Mouse (Mus musculus): Measurements from ENCODE around the gene Ccn2. TPM values are rescaled to one million over a fixed set of nuclear protein-coding genes. Genes with fewer than 3 reads are reported as not detected.
"Not testable (repeated sequence)": the region's sequence is repeated elsewhere in the genome, so short reads cannot be mapped to it uniquely, and the experiment has no call there.

Ccn2 gene
- polyA plus RNA-seq, 1 experiment from 2014 or later = 15.6 TPM

DNA sequence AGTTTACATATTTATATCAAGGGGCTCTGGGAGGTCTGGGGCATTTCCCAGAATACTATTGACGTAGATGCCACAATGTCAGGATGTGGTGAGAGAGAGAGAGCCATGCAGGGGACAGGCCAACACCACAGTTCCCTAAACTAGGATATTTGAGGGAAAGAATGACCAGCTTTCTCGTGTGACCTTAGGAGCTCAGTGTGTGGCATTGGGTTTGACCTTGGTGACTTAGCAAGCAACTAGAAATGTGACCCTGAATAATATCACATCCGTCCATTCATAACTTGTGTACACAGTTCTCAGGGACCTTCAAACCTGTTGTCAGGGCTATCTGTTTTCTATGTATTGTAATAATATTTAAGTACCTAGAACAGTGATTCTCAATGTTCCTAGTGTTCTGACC lies 13.9 kb downstream of the Ccn2 start:
- no peak for ATAC-seq (ENCODE audit: insufficient read depth, low FRiP score, low read depth)
- H3K9me3 ChIP-seq = no peaks in the 10 kb centered on the region
- no peaks in the 10 kb centered on the region for H3K27me3 ChIP-seq (replicated peaks)
- no peak overlapping the region for H3K9ac ChIP-seq
- no peaks in the 10 kb centered on the region for H3K4me1 ChIP-seq
- no peak overlapping the region for H3K4me3 ChIP-seq (replicated peaks)
- H3K36me3 ChIP-seq = no peaks in the 10 kb centered on the region
- WGBS = 79% methylated on average over 3 of the region's 3 CpGs
- no peak overlapping the region for H3K27ac ChIP-seq
- no peak overlapping the region for H3K4me2 ChIP-seq

GRCm38 (mm10) chr10:24609766-24610165 lies 14.5 kb downstream of the Ccn2 start:
- ATAC-seq (ENCODE audit: insufficient read depth, low FRiP score, low read depth) = no peak

GRCm38 (mm10) chr10:24614726-24615125 lies 19.5 kb downstream of the Ccn2 start:
- 82% methylated on average over 4 of the region's 4 CpGs for WGBS
- Histone ChIP-seq H3K9me3 (no peaks in the 10 kb centered on the region), H3K27me3 (replicated peaks) (no peaks in the 10 kb centered on the region), H3K27ac (no peak overlapping the region), H3K36me3 (no peaks in the 10 kb centered on the region), H3K9ac (no peak overlapping the region), H3K4me1 (no peaks in the 10 kb centered on the region), H3K4me3 (replicated peaks) (no peak overlapping the region), H3K4me2 (no peak overlapping the region)
- ATAC-seq (ENCODE audit: insufficient read depth, low FRiP score, low read depth) = no peak

More at GRCm38 (mm10) chr10:24609766-24610165, 14.5 kb downstream of the Ccn2 start:
- H3K27ac ChIP-seq = no peak overlapping the region
- WGBS = 77% methylated on average over 9 of the region's 9 CpGs
- H3K4me3 ChIP-seq (replicated peaks) = no peak overlapping the region
- no peaks in the 10 kb centered on the region for H3K9me3 ChIP-seq
- no peak overlapping the region for H3K9ac ChIP-seq
- no peaks in the 10 kb centered on the region for H3K36me3 ChIP-seq
- no peaks in the 10 kb centered on the region for H3K27me3 ChIP-seq (replicated peaks)
- H3K4me2 ChIP-seq = no peak overlapping the region
- H3K4me1 ChIP-seq = no peaks in the 10 kb centered on the region

DNA sequence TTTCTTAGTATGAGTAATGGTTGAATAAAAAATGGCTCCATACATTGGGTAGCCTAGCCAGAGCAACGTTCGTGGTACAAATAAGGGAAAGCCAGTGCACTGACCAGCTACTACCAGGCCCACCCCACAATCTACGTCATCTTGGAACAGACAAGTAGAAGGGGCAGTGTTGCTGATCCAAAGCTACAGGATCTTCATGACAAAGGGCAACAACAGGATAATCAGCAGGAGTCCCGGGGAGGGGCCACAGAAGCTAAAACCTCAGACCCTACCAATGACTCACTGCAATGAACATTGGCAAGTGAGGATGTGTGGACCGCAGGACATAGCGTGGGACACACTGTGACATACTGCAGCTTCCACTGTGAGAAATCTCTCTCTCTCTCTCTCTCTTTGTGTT lies 20.6 kb downstream of the Ccn2 start:
- Histone ChIP-seq H3K4me2 (no peak overlapping the region), H3K9ac (no peak overlapping the region), H3K4me3 (replicated peaks) (no peak overlapping the region), H3K36me3 (no peaks in the 10 kb centered on the region), H3K4me1 (no peaks in the 10 kb centered on the region), H3K27me3 (replicated peaks) (no peaks in the 10 kb centered on the region), H3K9me3 (no peaks in the 10 kb centered on the region), H3K27ac (no peak overlapping the region)
- 87% methylated on average over 6 of the region's 6 CpGs for WGBS
- ATAC-seq (ENCODE audit: insufficient read depth, low FRiP score, low read depth) = no peak

- H3K27ac ChIP-seq; H3K4me3 ChIP-seq (replicated peaks); ATAC-seq (ENCODE audit: insufficient read depth, low FRiP score, low read depth); H3K9ac ChIP-seq; H3K4me1 ChIP-seq; H3K9me3 ChIP-seq; H3K27me3 ChIP-seq (replicated peaks); H3K4me2 ChIP-seq; H3K36me3 ChIP-seq: not testable (repeated sequence)
- 87% methylated on average over 1 of the region's 1 CpGs for WGBS
These were observed 21.3 kb downstream of the Ccn2 start for GRCm38 (mm10) chr10:24616572-24616971.

GRCm38 (mm10) chr10:24621572-24621971 lies 26.3 kb downstream of the Ccn2 start:
- Histone ChIP-seq H3K9me3 (no peaks in the 10 kb centered on the region), H3K27ac (no peak overlapping the region), H3K4me1 (no peaks in the 10 kb centered on the region), H3K4me3 (replicated peaks) (no peak overlapping the region), H3K36me3 (no peaks in the 10 kb centered on the region), H3K27me3 (replicated peaks) (no peaks in the 10 kb centered on the region), H3K4me2 (no peak overlapping the region), H3K9ac (no peak overlapping the region)
- no peak for ATAC-seq (ENCODE audit: insufficient read depth, low FRiP score, low read depth)
- WGBS = 34% methylated on average over 9 of the region's 9 CpGs

DNA sequence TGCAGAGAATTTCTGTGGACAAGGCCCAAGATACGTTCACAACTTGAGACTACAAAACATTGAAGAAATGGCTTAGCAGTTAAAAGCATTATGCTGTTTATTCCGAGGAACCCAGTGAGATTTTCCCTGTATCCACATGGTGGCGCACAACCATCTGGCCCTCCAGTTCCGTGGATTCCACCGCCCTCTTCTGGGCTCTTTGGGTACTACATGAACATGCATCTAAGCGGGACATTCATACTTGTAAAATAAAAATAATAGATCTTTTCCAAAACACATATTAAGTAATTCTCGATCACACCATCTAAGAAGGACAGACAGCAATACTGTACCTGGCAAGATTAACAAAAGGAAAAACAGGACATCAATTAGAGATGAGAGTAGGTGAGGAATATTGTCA lies 27.3 kb downstream of the Ccn2 start:
- Histone ChIP-seq H3K4me2 (no peak overlapping the region), H3K9me3 (no peaks in the 10 kb centered on the region), H3K4me1 (no peaks in the 10 kb centered on the region), H3K27me3 (replicated peaks) (no peaks in the 10 kb centered on the region), H3K9ac (no peak overlapping the region), H3K27ac (no peak overlapping the region), H3K36me3 (no peaks in the 10 kb centered on the region), H3K4me3 (replicated peaks) (no peak overlapping the region)
- no peak for ATAC-seq (ENCODE audit: insufficient read depth, low FRiP score, low read depth)
- WGBS = 28% methylated on average over 7 of the region's 7 CpGs

GRCm38 (mm10) chr10:24625060-24625701 lies 29.9 kb downstream of the Ccn2 start:
- no peaks in the 10 kb centered on the region for H3K9me3 ChIP-seq
- peak overlapping the region; percentile 22; the same call in 1 of the 2 replicates for H3K4me2 ChIP-seq
- no peak overlapping the region for H3K9ac ChIP-seq
- WGBS = 40% methylated on average over 24 of the region's 24 CpGs
- no peak overlapping the region for H3K27ac ChIP-seq
- ATAC-seq (ENCODE audit: insufficient read depth, low FRiP score, low read depth) = no peak
- no peaks in the 10 kb centered on the region; the same call in 1 of the 2 replicates for H3K4me1 ChIP-seq
- no peaks in the 10 kb centered on the region for H3K27me3 ChIP-seq (replicated peaks)
- no peaks in the 10 kb centered on the region for H3K36me3 ChIP-seq
- no peak overlapping the region for H3K4me3 ChIP-seq (replicated peaks)

GRCm38 (mm10) chr10:24627262-24627661 lies 32.0 kb downstream of the Ccn2 start:
- Histone ChIP-seq H3K4me1 (no peaks in the 10 kb centered on the region; the same call in 1 of the 2 replicates), H3K9me3 (no peaks in the 10 kb centered on the region), H3K9ac (no peak overlapping the region), H3K36me3 (no peaks in the 10 kb centered on the region), H3K27ac (no peak overlapping the region), H3K4me2 (no peak overlapping the region), H3K27me3 (replicated peaks) (no peaks in the 10 kb centered on the region), H3K4me3 (replicated peaks) (no peak overlapping the region)
- 69% methylated on average over 12 of the region's 12 CpGs for WGBS
- no peak for ATAC-seq (ENCODE audit: insufficient read depth, low FRiP score, low read depth)

DNA sequence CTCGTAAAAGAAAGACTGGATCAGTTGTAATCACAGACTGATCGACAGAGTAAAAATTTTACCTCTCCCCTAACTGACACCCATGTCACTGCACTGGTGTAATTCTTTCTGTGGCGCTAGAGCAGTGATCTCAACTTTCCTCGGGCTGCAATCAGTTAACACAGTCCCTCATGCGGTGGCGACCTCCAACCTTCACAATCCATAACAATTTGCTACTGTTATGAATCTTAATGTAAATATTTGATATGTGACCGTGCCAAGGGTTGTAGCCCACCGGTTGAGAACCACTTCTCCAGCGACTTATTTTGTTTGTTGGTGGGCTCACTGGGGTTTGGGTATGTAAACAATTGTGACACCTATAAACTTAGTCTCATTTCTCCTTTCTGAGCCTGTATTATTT lies 33.2 kb downstream of the Ccn2 start:
- Histone ChIP-seq H3K36me3 (no peaks in the 10 kb centered on the region), H3K4me1 (no peaks in the 10 kb centered on the region; the same call in 1 of the 2 replicates), H3K27me3 (replicated peaks) (no peaks in the 10 kb centered on the region), H3K9me3 (no peaks in the 10 kb centered on the region), H3K4me3 (replicated peaks) (0 out of 2 replicates have a peak overlapping the region, but pooled peaks have one; percentile 0), H3K9ac (no peak overlapping the region), H3K4me2 (peak overlapping the region; percentile 27), H3K27ac (peak overlapping the region; percentile 86)
- peak; percentile 56 for ATAC-seq (ENCODE audit: insufficient read depth, low FRiP score, low read depth)
- 27% methylated on average over 9 of the region's 9 CpGs for WGBS

DNA sequence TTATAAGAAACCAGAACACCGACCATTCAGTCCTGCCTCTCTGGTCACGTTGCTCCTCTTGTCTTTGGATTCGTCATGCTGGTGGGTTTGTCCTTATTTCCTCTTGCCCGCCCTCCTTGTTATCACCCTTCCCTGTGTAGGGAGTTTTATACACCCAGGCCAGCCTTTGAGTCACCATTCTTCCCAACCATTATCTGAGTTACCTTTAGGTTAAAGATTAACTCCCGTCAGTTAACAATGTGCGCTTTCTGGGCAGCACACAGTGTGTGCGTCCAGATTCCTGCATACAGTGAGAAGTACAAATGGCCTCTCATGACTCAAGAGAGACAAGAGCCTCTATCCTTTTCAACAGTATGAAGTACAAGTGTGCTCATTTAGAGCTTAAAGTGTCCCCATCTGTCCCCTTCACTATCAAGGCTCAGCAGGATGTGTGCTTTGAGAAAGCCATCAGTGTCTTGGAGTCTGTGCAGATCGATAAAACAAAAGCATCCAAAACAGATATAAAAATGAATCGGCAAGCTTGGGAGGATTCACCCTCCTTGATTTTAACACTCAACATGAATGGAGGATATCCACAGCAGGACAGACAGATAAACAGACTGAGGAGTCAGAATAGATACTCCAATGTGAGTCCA lies 34.0 kb downstream of the Ccn2 start:
- ATAC-seq (ENCODE audit: insufficient read depth, low FRiP score, low read depth) = peak; percentile 90
- peak overlapping the region; percentile 86 for H3K27ac ChIP-seq
- H3K4me3 ChIP-seq (replicated peaks) = 0 out of 2 replicates have a peak overlapping the region, but pooled peaks have one; percentile 0
- no peaks in the 10 kb centered on the region for H3K27me3 ChIP-seq (replicated peaks)
- no peaks in the 10 kb centered on the region for H3K9me3 ChIP-seq
- WGBS = 57% methylated on average over 9 of the region's 9 CpGs
- H3K4me2 ChIP-seq = peak overlapping the region; percentile 27
- H3K4me1 ChIP-seq = no peaks in the 10 kb centered on the region; the same call in 1 of the 2 replicates
- H3K9ac ChIP-seq = no peak overlapping the region
- no peaks in the 10 kb centered on the region for H3K36me3 ChIP-seq

- H3K4me2 ChIP-seq = peak overlapping the region; percentile 35; the same call in 1 of the 2 replicates
- WGBS = 27% methylated on average over 18 of the region's 18 CpGs
- H3K4me3 ChIP-seq (replicated peaks) = no peak overlapping the region
- no peaks in the 10 kb centered on the region for H3K9me3 ChIP-seq
- H3K9ac ChIP-seq = no peak overlapping the region
- ATAC-seq (ENCODE audit: insufficient read depth, low FRiP score, low read depth) = no peak
- H3K27ac ChIP-seq = no peak overlapping the region
- no peaks in the 10 kb centered on the region for H3K27me3 ChIP-seq (replicated peaks)
- H3K4me1 ChIP-seq = no peaks in the 10 kb centered on the region; the same call in 1 of the 2 replicates
- no peaks in the 10 kb centered on the region for H3K36me3 ChIP-seq
These were observed 35.3 kb downstream of the Ccn2 start for GRCm38 (mm10) chr10:24630469-24631081.
